Mouse (Mus musculus): ENCODE measurements at regions not wholly inside any gene's neighbourhood (a gene's known extent, or its start where the extent isn't known, plus 50 kb on each side); places are given as distances from the start of the nearest gene placed in this dataset.
A peak's percentile ranks its signal among the peaks of the same experiment; 100 is the strongest.

DNA sequence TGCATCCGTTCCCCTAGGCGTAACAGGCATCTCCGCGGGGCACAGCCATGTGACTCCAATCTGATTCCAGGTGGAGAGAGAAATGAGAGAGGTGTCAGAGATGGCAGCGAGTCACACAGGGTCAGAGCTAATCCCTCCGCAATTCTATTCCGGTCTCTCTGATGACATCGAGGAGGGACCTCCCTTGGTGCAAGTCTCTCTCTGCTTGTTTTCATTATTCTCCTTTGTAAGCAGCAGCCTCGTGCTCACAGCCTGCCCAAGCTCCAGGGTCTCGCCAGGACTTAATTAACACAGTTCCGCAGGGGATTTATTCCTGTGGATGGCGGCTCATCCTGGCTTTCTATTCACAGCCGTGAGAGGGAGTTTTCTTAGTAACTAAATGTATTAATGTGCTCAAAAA lies 134.1 kb upstream of the Igsf21 start:
- TF ChIP-seq FLI1 (IDR thresholded peaks at IDR 0.05; ENCODE audit: low read length), result no peak
- TF ChIP-seq GATA1 (IDR thresholded peaks at IDR 0.05; ENCODE audit: borderline replicate concordance, low read length), result no peak
- no peaks in the 10 kb centered on the region for H3K4me1 ChIP-seq
- H3K36me3 ChIP-seq (replicated peaks; ENCODE audit: low read length), result no peaks in the 10 kb centered on the region
- H3K27me3 ChIP-seq (replicated peaks), result no peaks in the 10 kb centered on the region
- H3K4me3 ChIP-seq (replicated peaks), result no peak overlapping the region
- peaks cover 28% of the 10 kb centered on the region for H3K9me3 ChIP-seq

DNA sequence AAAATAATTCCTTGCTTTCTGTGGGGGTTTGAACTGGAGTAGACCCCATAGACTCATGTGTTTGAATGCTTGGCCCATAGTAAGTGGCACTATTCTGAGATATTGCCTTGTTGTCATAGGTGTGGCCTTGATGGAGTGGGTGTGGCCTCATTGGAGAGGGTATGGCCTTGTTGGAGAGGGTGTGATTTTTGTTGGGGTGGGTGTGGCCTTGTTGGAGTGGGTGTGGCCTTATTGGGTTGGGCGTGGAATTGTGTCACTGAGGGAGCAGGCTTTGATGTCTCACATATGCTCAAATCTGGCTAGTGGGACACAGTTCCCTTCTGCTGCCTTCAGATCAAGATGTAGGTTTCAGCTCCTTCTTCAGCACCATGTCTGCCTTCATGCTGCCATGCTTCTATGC lies 131.4 kb upstream of the Igsf21 start:
- H3K27me3 ChIP-seq (replicated peaks), result no peaks in the 10 kb centered on the region
- H3K36me3 ChIP-seq (replicated peaks; ENCODE audit: low read length), result no peaks in the 10 kb centered on the region
- H3K4me3 ChIP-seq (replicated peaks), result no peak overlapping the region
- H3K4me1 ChIP-seq, result no peaks in the 10 kb centered on the region
- peaks cover 11% of the 10 kb centered on the region for H3K9me3 ChIP-seq
- no peak for TF ChIP-seq GATA1 (IDR thresholded peaks at IDR 0.05; ENCODE audit: borderline replicate concordance, low read length)
- TF ChIP-seq FLI1 (IDR thresholded peaks at IDR 0.05; ENCODE audit: low read length), result no peak

DNA sequence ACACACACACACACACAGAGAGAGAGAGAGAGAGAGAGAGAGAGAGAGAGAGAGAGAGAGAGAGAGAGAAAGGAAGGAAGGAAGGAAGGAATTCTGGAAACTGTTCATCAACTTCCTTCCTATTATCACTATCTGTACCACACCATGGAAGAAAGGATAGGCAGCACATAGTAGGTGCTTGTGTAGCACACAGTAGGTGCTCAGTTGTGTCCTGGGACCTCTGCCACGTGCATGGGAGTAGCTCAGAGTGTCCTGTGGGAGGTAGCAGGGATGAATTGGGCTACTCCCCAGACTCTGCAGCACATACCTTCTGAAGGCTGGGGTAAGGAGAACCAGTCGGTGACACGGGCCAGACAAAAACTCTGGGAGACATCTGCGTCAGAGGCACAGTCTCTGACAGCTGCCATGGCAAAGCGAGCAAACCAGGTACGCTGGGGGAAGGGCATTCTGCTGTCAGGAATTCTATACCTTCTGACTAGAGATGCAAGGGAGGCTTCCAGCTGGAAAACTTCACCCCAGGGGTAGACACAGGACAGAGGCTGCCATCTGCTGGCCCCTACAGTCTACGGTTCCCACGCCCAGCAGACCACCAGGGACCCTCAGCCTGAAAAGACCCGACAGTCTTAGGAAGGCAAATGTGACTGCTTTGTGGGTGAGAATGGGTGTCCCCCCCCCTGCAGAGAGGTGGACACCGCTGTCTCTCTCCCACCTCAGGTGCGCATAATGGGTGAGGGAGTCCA lies 126.2 kb upstream of the Igsf21 start:
- TF ChIP-seq GATA1 (IDR thresholded peaks at IDR 0.05; ENCODE audit: borderline replicate concordance, low read length) (no peak), FLI1 (IDR thresholded peaks at IDR 0.05; ENCODE audit: low read length) (no peak)
- Histone ChIP-seq H3K9me3 (peaks cover 22% of the 10 kb centered on the region; the same call in 1 of the 2 replicates), H3K36me3 (replicated peaks; ENCODE audit: low read length) (no peaks in the 10 kb centered on the region), H3K4me1 (no peaks in the 10 kb centered on the region; the same call in 1 of the 2 replicates), H3K4me3 (replicated peaks) (no peak overlapping the region), H3K27me3 (replicated peaks) (no peaks in the 10 kb centered on the region)

DNA sequence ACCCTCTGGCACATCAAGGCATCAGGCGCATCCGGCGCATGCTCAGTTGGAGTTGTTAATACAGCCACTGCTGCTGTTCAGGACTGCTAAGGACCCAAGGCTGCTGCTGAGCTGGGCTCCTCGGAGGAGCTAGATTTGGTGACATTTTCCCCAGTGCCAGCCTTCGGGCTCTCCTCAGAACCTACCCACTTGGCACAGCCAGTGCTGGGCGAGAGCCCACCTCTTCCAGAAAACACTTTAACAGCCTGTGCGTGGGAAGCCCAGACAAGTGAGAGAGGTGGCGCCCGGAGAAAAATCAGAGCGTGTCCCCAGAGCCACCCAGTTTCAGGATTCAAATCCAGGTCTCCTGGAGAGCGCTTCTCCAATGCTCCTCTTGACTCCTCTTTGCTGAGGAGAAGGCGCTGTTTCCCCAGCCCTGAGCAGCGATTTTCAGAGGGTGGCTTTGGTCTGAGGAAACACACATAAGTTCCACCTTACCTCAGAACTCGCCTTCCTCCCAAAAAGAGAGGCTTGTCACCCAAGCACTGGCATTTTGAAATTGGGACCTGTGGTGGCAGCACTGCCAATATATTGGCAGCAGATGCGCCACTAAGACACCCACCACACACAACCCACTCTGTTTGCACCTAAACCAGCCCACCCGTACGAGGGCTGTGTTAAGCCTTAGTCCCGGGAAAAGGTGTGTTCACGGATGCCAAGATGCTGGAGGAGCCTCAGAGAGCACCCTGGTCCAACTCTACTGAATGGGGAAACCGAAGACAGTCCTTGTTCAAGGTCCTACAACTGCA lies 125.0 kb upstream of the Igsf21 start:
- TF ChIP-seq FLI1 (IDR thresholded peaks at IDR 0.05; ENCODE audit: low read length), result no peak
- no peak for TF ChIP-seq GATA1 (IDR thresholded peaks at IDR 0.05; ENCODE audit: borderline replicate concordance, low read length)
- no peak overlapping the region for H3K4me3 ChIP-seq (replicated peaks)
- peaks cover 22% of the 10 kb centered on the region; the same call in 1 of the 2 replicates for H3K9me3 ChIP-seq
- H3K4me1 ChIP-seq, result no peaks in the 10 kb centered on the region; the same call in 1 of the 2 replicates
- no peaks in the 10 kb centered on the region for H3K27me3 ChIP-seq (replicated peaks)
- no peaks in the 10 kb centered on the region for H3K36me3 ChIP-seq (replicated peaks; ENCODE audit: low read length)

DNA sequence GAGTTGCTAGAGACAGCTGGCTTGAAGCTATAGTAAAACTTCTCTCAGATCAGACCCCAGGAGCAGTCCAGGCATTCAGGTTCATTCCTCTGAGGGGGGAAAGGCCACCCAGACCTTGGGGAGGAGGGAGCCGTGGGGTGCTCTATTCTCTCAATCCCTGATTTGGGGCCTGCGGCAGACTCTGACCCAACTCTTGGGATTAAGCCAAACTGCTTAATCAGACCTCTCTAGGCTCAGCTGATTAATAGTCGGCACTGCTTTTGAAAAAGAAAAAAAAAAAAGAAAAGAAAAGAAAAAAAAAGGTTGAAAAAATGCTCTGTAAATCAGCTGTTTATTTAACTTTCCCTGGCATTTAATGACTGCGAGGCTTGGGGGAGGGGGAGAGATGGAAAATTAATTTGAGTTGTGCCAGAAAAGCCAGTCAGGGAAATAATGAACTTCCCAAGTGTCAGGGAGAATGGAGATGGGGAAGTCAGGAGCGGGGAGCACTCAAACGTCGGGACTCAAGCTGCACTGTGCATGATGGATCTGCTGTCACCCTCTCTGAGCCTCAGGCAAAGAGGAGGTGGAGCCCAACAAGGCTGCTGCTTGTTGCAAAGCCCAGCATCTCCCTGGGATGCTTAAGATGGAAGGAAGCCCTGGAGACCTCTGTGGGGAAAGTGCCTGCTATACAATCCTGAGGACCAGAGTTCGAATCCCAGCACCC lies 120.5 kb upstream of the Igsf21 start:
- Histone ChIP-seq H3K4me3 (replicated peaks) (no peak overlapping the region), H3K9me3 (peaks cover 22% of the 10 kb centered on the region; the same call in 1 of the 2 replicates), H3K27me3 (replicated peaks) (peaks cover 2% of the 10 kb centered on the region), H3K4me1 (no peaks in the 10 kb centered on the region; the same call in 1 of the 2 replicates), H3K36me3 (replicated peaks; ENCODE audit: low read length) (no peaks in the 10 kb centered on the region)
- TF ChIP-seq GATA1 (IDR thresholded peaks at IDR 0.05; ENCODE audit: borderline replicate concordance, low read length) (no peak), FLI1 (IDR thresholded peaks at IDR 0.05; ENCODE audit: low read length) (no peak)

DNA sequence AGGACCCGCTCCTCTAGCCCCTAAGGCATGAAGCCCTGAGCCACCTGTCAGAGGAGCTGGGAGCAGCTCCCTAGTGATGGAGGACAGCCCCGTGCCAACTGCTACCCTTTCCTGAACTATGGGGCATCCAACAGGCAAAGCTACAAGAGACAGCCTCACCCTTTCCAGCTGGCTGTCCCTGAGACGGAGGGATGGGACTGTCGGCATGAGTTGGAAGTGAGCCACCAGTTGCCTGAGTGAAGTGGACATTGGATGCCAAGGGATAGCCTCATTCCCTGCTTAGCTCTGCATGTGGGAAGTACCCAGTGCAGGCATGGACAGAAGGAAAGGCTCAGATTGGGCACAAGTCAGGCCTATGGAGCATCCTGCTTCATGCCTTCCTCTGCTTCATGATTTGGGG lies 112.3 kb upstream of the Igsf21 start:
- no peak overlapping the region for H3K4me3 ChIP-seq (replicated peaks)
- TF ChIP-seq GATA1 (IDR thresholded peaks at IDR 0.05; ENCODE audit: borderline replicate concordance, low read length) (no peak), FLI1 (IDR thresholded peaks at IDR 0.05; ENCODE audit: low read length) (no peak)
- H3K4me1 ChIP-seq, result no peaks in the 10 kb centered on the region
- no peaks in the 10 kb centered on the region for H3K36me3 ChIP-seq (replicated peaks; ENCODE audit: low read length)
- H3K9me3 ChIP-seq, result peaks cover 9% of the 10 kb centered on the region; the same call in 1 of the 2 replicates
- H3K27me3 ChIP-seq (replicated peaks), result no peaks in the 10 kb centered on the region

DNA sequence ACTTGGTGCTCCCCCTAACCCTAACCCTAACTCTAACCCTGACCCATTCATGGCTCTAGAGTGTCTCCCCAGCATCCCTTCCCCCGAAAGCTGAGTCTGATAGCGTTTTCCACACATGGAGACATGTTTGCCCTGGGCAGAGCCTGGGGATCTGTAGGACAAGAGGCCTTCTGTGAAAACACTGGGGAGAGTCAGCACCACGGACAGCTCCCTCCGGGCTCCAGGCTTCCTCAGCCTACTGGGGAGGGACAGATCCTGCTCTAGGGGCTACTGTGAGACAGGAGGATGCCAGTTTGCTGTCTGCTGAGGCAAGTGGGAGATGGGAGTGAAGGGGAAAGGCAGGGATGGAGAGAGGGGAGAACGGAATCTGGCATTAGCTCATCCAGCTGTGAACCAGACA lies 111.5 kb upstream of the Igsf21 start:
- Histone ChIP-seq H3K4me1 (no peaks in the 10 kb centered on the region), H3K9me3 (peaks cover 9% of the 10 kb centered on the region; the same call in 1 of the 2 replicates), H3K27me3 (replicated peaks) (no peaks in the 10 kb centered on the region), H3K36me3 (replicated peaks; ENCODE audit: low read length) (no peaks in the 10 kb centered on the region), H3K4me3 (replicated peaks) (no peak overlapping the region)
- no peak for TF ChIP-seq GATA1 (IDR thresholded peaks at IDR 0.05; ENCODE audit: borderline replicate concordance, low read length)
- no peak for TF ChIP-seq FLI1 (IDR thresholded peaks at IDR 0.05; ENCODE audit: low read length)

DNA sequence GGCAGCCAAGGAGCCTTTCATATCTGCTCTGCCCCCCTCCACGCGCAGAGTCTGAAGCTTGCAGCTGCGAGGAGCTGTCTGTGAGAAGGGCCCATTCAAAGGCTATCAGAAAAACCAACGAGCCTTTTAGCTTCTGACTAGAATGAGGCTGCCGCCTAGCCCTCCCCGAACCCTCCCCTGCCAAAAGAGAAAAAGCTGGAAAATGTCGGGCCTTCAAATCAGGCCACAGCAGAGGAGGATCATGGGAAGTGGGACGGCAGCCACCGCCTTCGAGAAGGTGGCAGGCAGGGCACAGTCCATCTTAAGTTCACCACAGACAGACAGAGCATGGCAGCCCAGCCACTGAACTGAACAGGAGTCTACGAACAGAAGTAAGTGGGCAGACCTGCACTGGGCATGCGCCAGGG lies 108.6 kb upstream of the Igsf21 start:
- Histone ChIP-seq H3K4me1 (no peaks in the 10 kb centered on the region), H3K27me3 (replicated peaks) (no peaks in the 10 kb centered on the region), H3K9me3 (no peaks in the 10 kb centered on the region), H3K4me3 (replicated peaks) (no peak overlapping the region), H3K36me3 (replicated peaks; ENCODE audit: low read length) (no peaks in the 10 kb centered on the region)
- TF ChIP-seq FLI1 (IDR thresholded peaks at IDR 0.05; ENCODE audit: low read length), result no peak
- TF ChIP-seq GATA1 (IDR thresholded peaks at IDR 0.05; ENCODE audit: borderline replicate concordance, low read length), result no peak

DNA sequence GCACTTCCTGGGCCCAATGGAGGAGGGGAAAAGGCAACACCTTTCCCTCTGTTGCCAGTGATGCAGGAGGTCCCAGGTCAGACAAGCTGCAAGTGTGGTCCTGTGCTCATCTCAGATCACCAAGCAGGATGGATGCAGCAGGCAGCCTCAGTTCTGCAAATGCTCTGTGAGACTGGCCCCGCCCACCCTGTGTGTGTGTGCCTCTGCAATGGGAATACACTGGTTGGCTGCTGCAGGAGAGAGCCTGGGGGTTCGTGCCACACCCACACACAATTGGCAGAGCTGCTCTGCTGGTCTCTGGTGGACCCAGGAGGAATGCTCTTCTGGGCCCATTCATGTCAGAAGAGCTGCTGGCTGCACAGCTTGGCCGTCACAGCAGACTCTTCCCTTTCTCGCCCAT lies 102.2 kb upstream of the Igsf21 start:
- Histone ChIP-seq H3K27me3 (replicated peaks) (no peaks in the 10 kb centered on the region), H3K4me3 (replicated peaks) (peak overlapping the region; percentile 1), H3K36me3 (replicated peaks; ENCODE audit: low read length) (no peaks in the 10 kb centered on the region), H3K4me1 (no peaks in the 10 kb centered on the region), H3K9me3 (no peaks in the 10 kb centered on the region)
- TF ChIP-seq GATA1 (IDR thresholded peaks at IDR 0.05; ENCODE audit: borderline replicate concordance, low read length), result no peak
- no peak for TF ChIP-seq FLI1 (IDR thresholded peaks at IDR 0.05; ENCODE audit: low read length)

All from megakaryocyte, embryonic 14.5 days (primary cell).